ENCODE assay signal across 15 mouse cellular contexts in the genomic region with DNA sequence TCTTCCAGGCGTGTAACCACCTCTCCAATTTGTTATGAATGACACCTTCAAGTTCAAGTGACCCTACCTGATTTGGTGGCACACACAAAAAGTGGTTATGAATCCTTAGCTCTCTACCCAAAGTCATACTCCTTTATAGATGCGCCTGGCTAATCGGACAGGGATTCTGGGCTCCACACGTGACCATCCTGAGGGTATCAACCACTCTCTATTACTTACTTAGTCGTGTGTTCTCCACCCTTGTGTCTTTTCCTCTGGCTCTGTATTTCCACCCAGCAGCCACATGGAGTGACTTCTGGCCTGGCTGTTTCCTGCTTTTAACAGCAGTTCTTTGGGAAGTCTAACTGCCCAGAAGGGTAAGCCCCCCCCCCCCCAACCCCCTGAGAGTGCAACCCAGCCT.
"Had no signal": no experiment of that assay in that cellular context is flagged by ENCODE, and none has a peak within 500 bp of the region (broad histone marks: within the 10 kb centered on the region; RNA-seq: fewer than 3 reads in every experiment).

No protein-coding gene starts in this region.

- H3K9me3 ChIP-seq: limb, embryonic 10.5 days; liver, embryonic 15.5 days; megakaryocyte, embryonic 14.5 days; midbrain, embryonic 12.5 days; neural tube, embryonic 15.5 days had no signal

- H3K4me3 ChIP-seq: left cerebral cortex, adult 2 months; limb, embryonic 10.5 days; liver, embryonic 15.5 days; megakaryocyte, embryonic 14.5 days; midbrain, embryonic 12.5 days; neural tube, embryonic 15.5 days had no signal

- H3K4me2 ChIP-seq: liver, embryonic 15.5 days; lung, embryonic 14.5 days; midbrain, embryonic 12.5 days; neural tube, embryonic 15.5 days had no signal

- H3K9ac ChIP-seq: liver, embryonic 15.5 days; lung, embryonic 14.5 days; midbrain, embryonic 12.5 days; neural tube, embryonic 15.5 days had no signal

- H3K27me3 ChIP-seq: liver, embryonic 15.5 days; megakaryocyte, embryonic 14.5 days; midbrain, embryonic 12.5 days; neural tube, embryonic 15.5 days had no signal

- DNase-seq: kidney, adult 18-20 months; kidney, postnatal 10 days; kidney, postnatal 4 days; lung, embryonic 14.5 days; lung, postnatal 14 days; right cerebral cortex, adult 18-20 months; right cerebral cortex, postnatal 25 days; thymus, adult 2 months; thymus, postnatal 25 days had no signal

- H3K36me3 ChIP-seq: limb, embryonic 10.5 days; liver, embryonic 15.5 days; midbrain, embryonic 12.5 days; neural tube, embryonic 15.5 days had no signal

- H3K27ac ChIP-seq: limb, embryonic 10.5 days; liver, embryonic 15.5 days; midbrain, embryonic 12.5 days; neural tube, embryonic 15.5 days had no signal
